Mouse (Mus musculus): ENCODE data around the gene Coro6.

Coro6 gene

GRCm38 (mm10) chr11:77462283-77463100 is at the start of gene Coro6:
TSS of gene Coro6 (plus strand) at chr11:77462411.
- DNase-seq (ENCODE audit: low spot score): no peak

GRCm38 (mm10) chr11:77414141-77414839 is 47.9 kb upstream of the Coro6 start:
- DNase-seq (ENCODE audit: low spot score): no peak

GRCm38 (mm10) chr11:77416212-77417000 is 45.8 kb upstream of the Coro6 start:
- DNase-seq (ENCODE audit: low spot score): no peak

GRCm38 (mm10) chr11:77418021-77418420 is 44.2 kb upstream of the Coro6 start:
- DNase-seq (ENCODE audit: low spot score): no peak

- DNase-seq (ENCODE audit: low spot score): no peak
Measured at GRCm38 (mm10) chr11:77423175-77423859, 38.9 kb upstream of the Coro6 start.

GRCm38 (mm10) chr11:77428446-77428845 is 33.8 kb upstream of the Coro6 start:
- no peak for DNase-seq (ENCODE audit: low spot score)

GRCm38 (mm10) chr11:77437026-77437425 is 25.2 kb upstream of the Coro6 start:
- no peak for DNase-seq (ENCODE audit: low spot score)

GRCm38 (mm10) chr11:77440081-77440480 is 22.1 kb upstream of the Coro6 start:
- no peak for DNase-seq (ENCODE audit: low spot score)

- no peak for DNase-seq (ENCODE audit: low spot score)
Measured at GRCm38 (mm10) chr11:77441020-77441419, 21.2 kb upstream of the Coro6 start.

GRCm38 (mm10) chr11:77442186-77443170 is 19.7 kb upstream of the Coro6 start:
- no peak for DNase-seq (ENCODE audit: low spot score)

GRCm38 (mm10) chr11:77444939-77445338 is 17.3 kb upstream of the Coro6 start:
- no peak for DNase-seq (ENCODE audit: low spot score)

- peak; percentile 63 for DNase-seq (ENCODE audit: low spot score)
Measured at GRCm38 (mm10) chr11:77446628-77447041, 15.6 kb upstream of the Coro6 start.

- no peak for DNase-seq (ENCODE audit: low spot score)
Measured at GRCm38 (mm10) chr11:77449224-77449623, 13.0 kb upstream of the Coro6 start.

GRCm38 (mm10) chr11:77451670-77452069 is 10.5 kb upstream of the Coro6 start:
- DNase-seq (ENCODE audit: low spot score): no peak

- no peak for DNase-seq (ENCODE audit: low spot score)
Measured at GRCm38 (mm10) chr11:77453388-77453787, 8.8 kb upstream of the Coro6 start.

GRCm38 (mm10) chr11:77455770-77456510 is 6.3 kb upstream of the Coro6 start:
- DNase-seq (ENCODE audit: low spot score): no peak

- no peak for DNase-seq (ENCODE audit: low spot score)
Measured at GRCm38 (mm10) chr11:77456866-77457265, 5.3 kb upstream of the Coro6 start.

GRCm38 (mm10) chr11:77461856-77462255 is 355 bp upstream of the Coro6 start:
- no peak for DNase-seq (ENCODE audit: low spot score)

- no peak for DNase-seq (ENCODE audit: low spot score)
Measured at GRCm38 (mm10) chr11:77463101-77463445, 862 bp downstream of the Coro6 start.

GRCm38 (mm10) chr11:77463786-77464185 is 1.6 kb downstream of the Coro6 start:
- DNase-seq (ENCODE audit: low spot score): no peak

All from layer of hippocampus, adult 11-12 months (tissue).